In the genomic region with DNA sequence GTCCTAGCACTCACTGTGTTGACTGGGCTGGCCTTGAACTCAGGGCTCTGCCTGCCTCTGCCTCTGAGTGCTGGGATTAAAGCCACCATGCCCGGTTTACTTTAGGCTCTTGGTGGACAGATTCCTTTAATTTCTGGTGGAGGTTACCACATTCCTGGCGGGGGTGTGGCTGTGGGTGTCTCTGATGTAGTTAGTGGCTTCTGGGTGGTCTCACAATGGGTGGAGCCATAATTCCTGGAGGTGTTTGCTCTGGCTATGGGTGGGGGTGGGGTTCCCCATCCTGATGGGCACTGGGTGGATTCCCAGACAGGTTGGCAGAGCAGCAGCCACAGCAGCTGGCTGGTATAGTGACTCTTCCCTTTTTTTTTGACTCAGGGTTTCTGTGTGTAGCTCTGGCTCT, we compare ENCODE assay signal across 27 mouse cellular contexts. TPM values are rescaled to one million over a fixed set of nuclear protein-coding genes. Genes with fewer than 3 reads are reported as not detected.
A peak's percentile ranks its signal among the peaks of the same experiment; 100 is the strongest.
DNase-seq lines count a peak whose midpoint lies in the region; ATAC-seq and TF ChIP-seq lines count a peak whose summit lies in the region.
"Had no signal": no experiment of that assay in that cellular context is flagged by ENCODE, and none has a peak within 500 bp of the region (broad histone marks: within the 10 kb centered on the region; RNA-seq: fewer than 3 reads in every experiment).

No protein-coding gene starts in this region.

- no peaks in the 10 kb centered on the region for H3K9me3 ChIP-seq in intestine, embryonic 16.5 days (ENCODE audit: control insufficient read depth, low read length)
- no peaks in the 10 kb centered on the region for H3K9me3 ChIP-seq in intestine, embryonic 15.5 days
- H3K9me3 ChIP-seq in E14TG2a.4 (ENCODE audit: low read length) = no peaks in the 10 kb centered on the region
- H3K9me3 ChIP-seq in liver, embryonic 12.5 days (replicated peaks) = no peaks in the 10 kb centered on the region
- H3K9me3 ChIP-seq: embryonic facial prominence, embryonic 15.5 days; forebrain, embryonic 10.5 days; heart, embryonic 10.5 days; hindbrain, embryonic 12.5 days had no signal

- no peak for ATAC-seq in intestine, embryonic 16.5 days
- no peak for ATAC-seq in intestine, embryonic 15.5 days
- no peak for ATAC-seq in liver, embryonic 12.5 days
- ATAC-seq: forebrain, embryonic 14.5 days; hindbrain, embryonic 16.5 days; inflammation-experienced regulatory T-cells, adult 6 months had no signal

- H3K4me1 ChIP-seq in intestine, embryonic 16.5 days (ENCODE audit: control insufficient read depth, insufficient read depth, low read length) = peaks cover 12% of the 10 kb centered on the region
- H3K4me1 ChIP-seq in intestine, embryonic 15.5 days (replicated peaks) = 0 out of 2 replicates have a peak, but pooled peaks cover 3% of the 10 kb centered on the region
- H3K4me1 ChIP-seq in E14TG2a.4 (replicated peaks; ENCODE audit: low read depth, low read length) = peaks cover 76% of the 10 kb centered on the region
- peaks cover 37% of the 10 kb centered on the region for H3K4me1 ChIP-seq in liver, embryonic 12.5 days
- no peaks in the 10 kb centered on the region for H3K4me1 ChIP-seq in heart, adult 2 months (ENCODE audit: control insufficient read depth, insufficient read depth, low read length)
- H3K4me1 ChIP-seq: embryonic facial prominence, embryonic 15.5 days; hindbrain, embryonic 12.5 days had no signal

- no peak for TF ChIP-seq CTCF in E14TG2a.4 (conservative IDR thresholded peaks at IDR 0.05; ENCODE audit: low read length)
- no peak for TF ChIP-seq CTCF in heart, adult 2 months (IDR thresholded peaks at IDR 0.05)

- intact Hi-C loops in heart, adult 2 months (cut with DNase I) = no loop called here

- H3K27ac ChIP-seq in intestine, embryonic 16.5 days (ENCODE audit: low read length) = peak overlapping the region; percentile 43
- no peak overlapping the region for H3K27ac ChIP-seq in intestine, embryonic 15.5 days
- no peak overlapping the region for H3K27ac ChIP-seq in liver, embryonic 12.5 days
- H3K27ac ChIP-seq in heart, adult 2 months = no peak overlapping the region
- H3K27ac ChIP-seq: embryonic facial prominence, embryonic 15.5 days; forebrain, embryonic 10.5 days; gastrocnemius, adult 2 months; heart, embryonic 10.5 days; hindbrain, embryonic 12.5 days had no signal

- H3K27me3 ChIP-seq in intestine, embryonic 16.5 days (replicated peaks; ENCODE audit: control insufficient read depth, insufficient read depth, low read length) = no peaks in the 10 kb centered on the region
- no peaks in the 10 kb centered on the region for H3K27me3 ChIP-seq in intestine, embryonic 15.5 days (replicated peaks)
- no peaks in the 10 kb centered on the region for H3K27me3 ChIP-seq in E14TG2a.4 (ENCODE audit: insufficient read depth, low read length)
- H3K27me3 ChIP-seq in liver, embryonic 12.5 days (replicated peaks) = no peaks in the 10 kb centered on the region
- no peaks in the 10 kb centered on the region for H3K27me3 ChIP-seq in heart, adult 2 months (ENCODE audit: control insufficient read depth, insufficient read depth, low read length)
- H3K27me3 ChIP-seq: CH12.LX; embryonic facial prominence, embryonic 15.5 days; hindbrain, embryonic 12.5 days had no signal

- no peaks in the 10 kb centered on the region for H3K79me2 ChIP-seq in heart, adult 2 months (replicated peaks; ENCODE audit: control insufficient read depth, insufficient read depth, low read length)

- TF ChIP-seq POLR2A in heart, adult 2 months (IDR thresholded peaks at IDR 0.05; ENCODE audit: insufficient read depth, low read depth, low read length) = no peak

- no peaks in the 10 kb centered on the region for H3K36me3 ChIP-seq in intestine, embryonic 16.5 days (ENCODE audit: control insufficient read depth, insufficient read depth, low read length)
- no peaks in the 10 kb centered on the region for H3K36me3 ChIP-seq in intestine, embryonic 15.5 days
- no peaks in the 10 kb centered on the region for H3K36me3 ChIP-seq in E14TG2a.4 (ENCODE audit: insufficient read depth, low read length)
- no peaks in the 10 kb centered on the region for H3K36me3 ChIP-seq in liver, embryonic 12.5 days
- H3K36me3 ChIP-seq in heart, adult 2 months (ENCODE audit: control insufficient read depth, insufficient read depth, low read length) = no peaks in the 10 kb centered on the region
- H3K36me3 ChIP-seq: embryonic facial prominence, embryonic 15.5 days; forebrain, embryonic 10.5 days; heart, embryonic 10.5 days; hindbrain, embryonic 12.5 days had no signal

- H3K4me2 ChIP-seq in intestine, embryonic 16.5 days (ENCODE audit: low read depth, low read length) = no peak overlapping the region
- no peak overlapping the region for H3K4me2 ChIP-seq in intestine, embryonic 15.5 days (replicated peaks)
- H3K4me2 ChIP-seq in liver, embryonic 12.5 days = no peak overlapping the region
- H3K4me2 ChIP-seq: embryonic facial prominence, embryonic 15.5 days; hindbrain, embryonic 12.5 days had no signal

- H3K4me3 ChIP-seq in intestine, embryonic 16.5 days (ENCODE audit: low read length) = no peak overlapping the region
- no peak overlapping the region for H3K4me3 ChIP-seq in intestine, embryonic 15.5 days (replicated peaks)
- H3K4me3 ChIP-seq in E14TG2a.4 (replicated peaks; ENCODE audit: low read length) = peak overlapping the region; percentile 24; the same call in 1 of the 2 replicates
- H3K4me3 ChIP-seq in liver, embryonic 12.5 days = no peak overlapping the region
- no peak overlapping the region for H3K4me3 ChIP-seq in heart, adult 2 months
- H3K4me3 ChIP-seq: embryonic facial prominence, embryonic 15.5 days; erythroblast, embryonic 14.5 days; forebrain, embryonic 10.5 days; gastrocnemius, adult 2 months; heart, embryonic 10.5 days; hindbrain, embryonic 12.5 days had no signal

- no peak overlapping the region for H3K9ac ChIP-seq in intestine, embryonic 16.5 days (ENCODE audit: low read depth, low read length)
- H3K9ac ChIP-seq in intestine, embryonic 15.5 days = no peak overlapping the region
- no peak overlapping the region for H3K9ac ChIP-seq in liver, embryonic 12.5 days
- H3K9ac ChIP-seq in heart, adult 2 months (ENCODE audit: low read depth, low read length) = no peak overlapping the region
- H3K9ac ChIP-seq: embryonic facial prominence, embryonic 15.5 days; hindbrain, embryonic 12.5 days had no signal

- WGBS in intestine, embryonic 16.5 days = 45% methylated on average over 2 of the region's 2 CpGs
- 43% methylated on average over 2 of the region's 2 CpGs for WGBS in intestine, embryonic 15.5 days
- WGBS in liver, embryonic 12.5 days (ENCODE audit: insufficient replicate concordance) = 49% methylated on average over 2 of the region's 2 CpGs
- WGBS in heart, adult 2 months = 79% methylated on average over 2 of the region's 2 CpGs

- no peak for TF ChIP-seq EP300 in heart, adult 2 months (IDR thresholded peaks at IDR 0.05; ENCODE audit: insufficient read depth, low read depth, low read length)

- peak; percentile 94 for DNase-seq in R1 (ENCODE audit: low read depth, low spot score)
- DNase-seq in urinary bladder, postnatal 25 days (ENCODE audit: low spot score) = no peak
- DNase-seq in heart, adult 2 months = no peak
- DNase-seq: adrenal gland, postnatal 25 days; cerebellum, adult 2 months; cerebellum, postnatal 10 days; embryo, embryonic 11 days; gastrocnemius, adult 2 months; gastrocnemius, postnatal 25 days; heart, adult 11 months; heart, postnatal 10 days; heart, postnatal 4 days had no signal

RNA-seq across cellular contexts. Expression of a gene that starts 8.3 kb away (rescaled TPM):
- 334 and 458 TPM in 2 replicates for polyA plus RNA-seq in intestine, embryonic 16.5 days (2015; fragmentation: Nextera tagmentation; extraction: Ambion mirVana)
- 153 and 168 TPM in 2 replicates for polyA plus RNA-seq in intestine, embryonic 15.5 days (2015; fragmentation: Nextera tagmentation; extraction: Ambion mirVana)
- 26.6 and 26.9 TPM in 2 replicates for polyA plus RNA-seq in liver, embryonic 12.5 days (2016; fragmentation: Nextera tagmentation; extraction: Ambion mirVana)
- total RNA-seq in heart, adult 2 months (2021) = 10 to 100 TPM; 60.3 to 67.5 TPM
- 82.8 and 100 TPM in 2 replicates for polyA plus RNA-seq in heart, adult 2 months (2012; rRNA removed)

RNA-seq across cellular contexts. Expression of a gene that starts 12.3 kb away (rescaled TPM):
- 1,613 and 1,701 TPM in 2 replicates for polyA plus RNA-seq in intestine, embryonic 16.5 days (2015; fragmentation: Nextera tagmentation; extraction: Ambion mirVana)
- 1,711 TPM in 2 replicates for polyA plus RNA-seq in intestine, embryonic 15.5 days (2015; fragmentation: Nextera tagmentation; extraction: Ambion mirVana)
- polyA plus RNA-seq in liver, embryonic 12.5 days (2016; fragmentation: Nextera tagmentation; extraction: Ambion mirVana) = 1,421 and 1,491 TPM in 2 replicates
- 100 to 1,000 TPM; 534 to 613 TPM for total RNA-seq in heart, adult 2 months (2021)
- polyA plus RNA-seq in heart, adult 2 months (2012; rRNA removed) = 186 and 258 TPM in 2 replicates

RNA-seq across cellular contexts. Expression of a gene that starts 16.6 kb away (rescaled TPM):
- polyA plus RNA-seq in intestine, embryonic 16.5 days (2015; fragmentation: Nextera tagmentation; extraction: Ambion mirVana) = 1,233 and 1,311 TPM in 2 replicates
- 1,301 and 1,445 TPM in 2 replicates for polyA plus RNA-seq in intestine, embryonic 15.5 days (2015; fragmentation: Nextera tagmentation; extraction: Ambion mirVana)
- polyA plus RNA-seq in liver, embryonic 12.5 days (2016; fragmentation: Nextera tagmentation; extraction: Ambion mirVana) = 1,134 and 1,149 TPM in 2 replicates
- total RNA-seq in heart, adult 2 months (2021) = 100 to 1,000 TPM; 561 to 659 TPM
- 915 and 1,061 TPM in 2 replicates for polyA plus RNA-seq in heart, adult 2 months (2012; rRNA removed)

RNA-seq across cellular contexts. Expression of a gene that starts 19.9 kb away (rescaled TPM):
- polyA plus RNA-seq in intestine, embryonic 16.5 days (2015; fragmentation: Nextera tagmentation; extraction: Ambion mirVana) = 237 and 260 TPM in 2 replicates
- 265 and 267 TPM in 2 replicates for polyA plus RNA-seq in intestine, embryonic 15.5 days (2015; fragmentation: Nextera tagmentation; extraction: Ambion mirVana)
- polyA plus RNA-seq in liver, embryonic 12.5 days (2016; fragmentation: Nextera tagmentation; extraction: Ambion mirVana) = 69.1 and 70.9 TPM in 2 replicates
- 10 to 100 TPM; 24.6 to 27.9 TPM for total RNA-seq in heart, adult 2 months (2021)
- 52.2 and 64.5 TPM in 2 replicates for polyA plus RNA-seq in heart, adult 2 months (2012; rRNA removed)

RNA-seq across cellular contexts. Expression of a gene that starts 24.1 kb away (rescaled TPM):
- 0.20 TPM in 1 of 2 replicates, not detected in the other for polyA plus RNA-seq in intestine, embryonic 16.5 days (2015; fragmentation: Nextera tagmentation; extraction: Ambion mirVana)
- polyA plus RNA-seq in intestine, embryonic 15.5 days (2015; fragmentation: Nextera tagmentation; extraction: Ambion mirVana) = 0.24 and 0.28 TPM in 2 replicates
- 0.27 and 0.59 TPM in 2 replicates for polyA plus RNA-seq in liver, embryonic 12.5 days (2016; fragmentation: Nextera tagmentation; extraction: Ambion mirVana)
- under 1 TPM in 1 of 2 experiments, not detected in 1; 0.80 TPM for total RNA-seq in heart, adult 2 months (2021)
- 4.5 and 4.6 TPM in 2 replicates for polyA plus RNA-seq in heart, adult 2 months (2012; rRNA removed)
- total RNA-seq: adrenal gland, adult 18-20 months; adrenal gland, postnatal 25 days; common myeloid progenitor, adult 5-6 weeks; gastrocnemius, postnatal 25 days; heart, postnatal 10 days; heart, postnatal 4 days had no signal
- polyA plus RNA-seq: erythroblast, embryonic 14.5 days; hindbrain, embryonic 12.5 days had no signal
